Comparison of ENCODE assay signal across 9 mouse cellular contexts in genomic region chr9:40414904-40415766, GRCm38 (mm10).
DNase-seq lines count a peak whose midpoint lies in the region; ATAC-seq and TF ChIP-seq lines count a peak whose summit lies in the region.
"Had no signal": no experiment of that assay in that cellular context is flagged by ENCODE, and none has a peak within 500 bp of the region (broad histone marks: within the 10 kb centered on the region; RNA-seq: fewer than 3 reads in every experiment).

No protein-coding gene starts in this region.

- H3K4me2 ChIP-seq in forebrain, postnatal 0 days (ENCODE audit: low read depth), result peak overlapping the region; percentile 90
- peak overlapping the region; percentile 87 for H3K4me2 ChIP-seq in hindbrain, embryonic 14.5 days (replicated peaks)

- no peaks in the 10 kb centered on the region for H3K9me3 ChIP-seq in forebrain, postnatal 0 days (ENCODE audit: low read length)
- no peaks in the 10 kb centered on the region for H3K9me3 ChIP-seq in hindbrain, embryonic 14.5 days (ENCODE audit: control insufficient read depth, low read length)

- H3K27me3 ChIP-seq in forebrain, postnatal 0 days (ENCODE audit: insufficient read depth, low read length), result no peaks in the 10 kb centered on the region
- H3K27me3 ChIP-seq in hindbrain, embryonic 14.5 days (ENCODE audit: control insufficient read depth, insufficient read depth, low read length), result no peaks in the 10 kb centered on the region

- H3K4me3 ChIP-seq in forebrain, postnatal 0 days (ENCODE audit: low read depth, low read length), result peak overlapping the region; percentile 55
- H3K4me3 ChIP-seq in hindbrain, embryonic 14.5 days (replicated peaks; ENCODE audit: low read length), result peak overlapping the region; percentile 49

- TF ChIP-seq CTCF in forebrain, postnatal 0 days (IDR thresholded peaks at IDR 0.05; ENCODE audit: low read depth), result peak; percentile 88

- 32% methylated on average over 18 of the region's 18 CpGs for WGBS in forebrain, postnatal 0 days
- 36% methylated on average over 18 of the region's 18 CpGs for WGBS in hindbrain, embryonic 14.5 days

- H3K27ac ChIP-seq in forebrain, postnatal 0 days (ENCODE audit: low read depth, low read length), result peak overlapping the region; percentile 72
- H3K27ac ChIP-seq in hindbrain, embryonic 14.5 days, result peak overlapping the region; percentile 49; the same call in 1 of the 2 replicates

- peak overlapping the region; percentile 64 for H3K9ac ChIP-seq in forebrain, postnatal 0 days
- H3K9ac ChIP-seq in hindbrain, embryonic 14.5 days, result peak overlapping the region; percentile 64

- peak; percentile 68 for DNase-seq in adrenal gland, postnatal 14 days
- no peak for DNase-seq in adrenal gland, adult 8-10 months
- peak; percentile 94 for DNase-seq in cerebellum, adult 9-10 months
- peak; percentile 93 for DNase-seq in forebrain, postnatal 0 days
- DNase-seq in hindbrain, embryonic 14.5 days (ENCODE audit: low spot score), result peak; percentile 92
- DNase-seq in layer of hippocampus, postnatal 10 days (ENCODE audit: low spot score in 2 of 2), result peak; percentile 60 to 72
- DNase-seq in lung, postnatal 14 days, result peak; percentile 70
- DNase-seq in retina, postnatal 1 day, result peak; percentile 93

- no peaks in the 10 kb centered on the region for H3K4me1 ChIP-seq in forebrain, postnatal 0 days (ENCODE audit: insufficient read depth)
- H3K4me1 ChIP-seq in hindbrain, embryonic 14.5 days (replicated peaks; ENCODE audit: control insufficient read depth, insufficient read depth, low read length), result 0 out of 2 replicates have a peak, but pooled peaks cover 4% of the 10 kb centered on the region

- peak; percentile 74 for ATAC-seq in forebrain, postnatal 0 days
- peak; percentile 62 for ATAC-seq in hindbrain, embryonic 14.5 days (ENCODE audit: low FRiP score)

- no peaks in the 10 kb centered on the region for H3K36me3 ChIP-seq in forebrain, postnatal 0 days (ENCODE audit: insufficient read depth)
- H3K36me3 ChIP-seq in hindbrain, embryonic 14.5 days (replicated peaks; ENCODE audit: control insufficient read depth, insufficient read depth), result no peaks in the 10 kb centered on the region
- H3K36me3 ChIP-seq: G1E had no signal
